In the genomic region with DNA sequence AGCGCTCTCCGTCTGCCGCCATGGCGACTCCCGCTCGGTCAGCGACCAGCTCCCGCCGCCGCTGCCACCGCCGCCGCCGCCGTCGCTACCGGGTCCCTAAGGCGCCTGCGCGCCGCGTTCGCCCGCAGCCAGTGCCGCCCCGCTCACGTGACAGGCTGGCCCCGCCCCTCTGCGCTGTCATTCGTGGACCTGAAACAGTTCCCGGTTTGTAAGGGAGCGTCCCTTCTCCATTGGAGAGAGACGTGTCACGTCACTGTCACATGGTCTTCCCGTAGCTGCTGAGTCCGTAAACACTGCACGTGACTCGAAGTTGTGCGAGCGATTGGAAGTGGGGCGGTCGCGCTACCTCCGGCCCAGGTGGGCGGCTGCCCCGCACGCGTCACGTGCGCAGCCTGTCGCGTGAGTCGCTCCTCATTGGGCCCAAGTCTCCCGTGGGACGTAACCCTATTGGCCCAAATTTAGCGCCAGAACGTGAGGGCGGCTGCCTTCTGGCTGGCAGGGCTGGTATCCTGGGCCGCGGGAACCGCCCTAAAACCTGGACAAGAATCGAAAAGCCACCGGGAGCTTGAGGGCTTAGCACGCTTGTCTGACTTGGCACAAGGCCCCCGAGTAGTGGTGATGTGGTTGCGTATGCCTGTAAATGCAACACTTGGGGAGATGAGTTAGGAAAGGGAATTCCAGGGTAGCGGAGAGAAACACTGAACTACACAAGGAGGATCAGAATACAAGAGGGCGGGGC, we compare ENCODE assay signal across 8 mouse cellular contexts. TPM values are rescaled to one million over a fixed set of nuclear protein-coding genes. Genes with fewer than 3 reads are reported as not detected.
DNase-seq lines count a peak whose midpoint lies in the region; ATAC-seq lines count a peak whose summit lies in the region.

Gene Pip4p1 (minus strand): TSS at position 103 of the 739 bp plus-strand sequence.
Gene Pnp (plus strand): TSS at position 329 of the 739 bp plus-strand sequence.

- peak; percentile 97 for ATAC-seq in heart, embryonic 13.5 days (ENCODE audit: extremely low read depth, insufficient number of reproducible peaks, low FRiP score, low TSS enrichment)
- peak; percentile 98 for ATAC-seq in liver, embryonic 12.5 days
- ATAC-seq in stomach, embryonic 15.5 days (ENCODE audit: insufficient read depth, low FRiP score, low read depth) = peak; percentile 100

- peaks cover 37% of the 10 kb centered on the region for H3K36me3 ChIP-seq in heart, embryonic 13.5 days
- H3K36me3 ChIP-seq in liver, embryonic 12.5 days = peaks cover 36% of the 10 kb centered on the region
- peaks cover 16% of the 10 kb centered on the region for H3K36me3 ChIP-seq in stomach, embryonic 15.5 days

- H3K27ac ChIP-seq in brown adipose tissue, adult 24 weeks (replicated peaks; ENCODE audit: low read depth, low read length) = peak within 1 kb of the TSS; percentile 69
- H3K27ac ChIP-seq in heart, embryonic 13.5 days (replicated peaks) = peak within 1 kb of the TSS; percentile 89
- H3K27ac ChIP-seq in liver, embryonic 12.5 days = peak within 1 kb of the TSS; percentile 94
- peak within 1 kb of the TSS; percentile 95 for H3K27ac ChIP-seq in stomach, embryonic 15.5 days

- WGBS in heart, embryonic 13.5 days = under 1% methylated on average over 67 of the region's 68 CpGs
- WGBS in liver, embryonic 12.5 days (ENCODE audit: insufficient replicate concordance) = under 1% methylated on average over 68 of the region's 68 CpGs
- WGBS in stomach, embryonic 15.5 days = under 1% methylated on average over 66 of the region's 68 CpGs

- no peaks in the 10 kb centered on the region for H3K27me3 ChIP-seq in heart, embryonic 13.5 days (replicated peaks)
- H3K27me3 ChIP-seq in liver, embryonic 12.5 days (replicated peaks) = no peaks in the 10 kb centered on the region
- H3K27me3 ChIP-seq in stomach, embryonic 15.5 days (replicated peaks) = no peaks in the 10 kb centered on the region

- no peaks in the 10 kb centered on the region for H3K4me1 ChIP-seq in brown adipose tissue, adult 24 weeks (ENCODE audit: control insufficient read depth, insufficient read depth, insufficient read length, low read length)
- H3K4me1 ChIP-seq in heart, embryonic 13.5 days = peaks cover 26% of the 10 kb centered on the region
- peaks cover 45% of the 10 kb centered on the region for H3K4me1 ChIP-seq in liver, embryonic 12.5 days
- H3K4me1 ChIP-seq in stomach, embryonic 15.5 days = peaks cover 6% of the 10 kb centered on the region; the same call in 1 of the 2 replicates

- H3K9ac ChIP-seq in heart, embryonic 13.5 days = peak within 1 kb of the TSS; percentile 99
- H3K9ac ChIP-seq in liver, embryonic 12.5 days = peak within 1 kb of the TSS; percentile 97
- peak within 1 kb of the TSS; percentile 95 for H3K9ac ChIP-seq in stomach, embryonic 15.5 days

- H3K4me3 ChIP-seq in brown adipose tissue, adult 24 weeks (ENCODE audit: insufficient read depth, low read depth, low read length) = peak within 1 kb of the TSS; percentile 80
- peak within 1 kb of the TSS; percentile 99 for H3K4me3 ChIP-seq in heart, embryonic 13.5 days
- H3K4me3 ChIP-seq in liver, embryonic 12.5 days = peak within 1 kb of the TSS; percentile 93
- peak within 1 kb of the TSS; percentile 99 for H3K4me3 ChIP-seq in stomach, embryonic 15.5 days (replicated peaks)

- no peaks in the 10 kb centered on the region for H3K9me3 ChIP-seq in heart, embryonic 13.5 days
- no peaks in the 10 kb centered on the region for H3K9me3 ChIP-seq in liver, embryonic 12.5 days (replicated peaks)
- H3K9me3 ChIP-seq in stomach, embryonic 15.5 days = no peaks in the 10 kb centered on the region

- DNase-seq in CD4-positive, CD25-positive, alpha-beta regulatory T cell, adult 2 months (ENCODE audit: low read depth, low spot score) = peak; percentile 99
- DNase-seq in fat pad, adult 2 months (ENCODE audit: extremely low read depth, low read depth, low spot score) = peak; percentile 98
- peak; percentile 100 for DNase-seq in kidney, postnatal 10 days
- DNase-seq in natural killer cell, adult 2 months (ENCODE audit: low spot score in 2 of 2) = peak; percentile 100

- peak within 1 kb of the TSS; percentile 88 for H3K4me2 ChIP-seq in heart, embryonic 13.5 days
- peak within 1 kb of the TSS; percentile 94 for H3K4me2 ChIP-seq in liver, embryonic 12.5 days
- peak within 1 kb of the TSS; percentile 84 for H3K4me2 ChIP-seq in stomach, embryonic 15.5 days

RNA-seq across cellular contexts. Expression of gene Pip4p1, which starts in this region (rescaled TPM):
- polyA plus RNA-seq in brown adipose tissue, adult 24 weeks (2012; ENCODE audit: insufficient read depth, insufficient read length, missing spikeins) = 44.2 and 46.1 TPM in 2 replicates
- 34.9 and 38.2 TPM in 2 replicates for polyA plus RNA-seq in heart, embryonic 13.5 days (2015; fragmentation: Nextera tagmentation; extraction: Ambion mirVana)
- polyA plus RNA-seq in liver, embryonic 12.5 days (2016; fragmentation: Nextera tagmentation; extraction: Ambion mirVana) = 26.1 and 30.6 TPM in 2 replicates
- polyA plus RNA-seq in stomach, embryonic 15.5 days (2015; fragmentation: Nextera tagmentation; extraction: Ambion mirVana) = 50.9 and 51.8 TPM in 2 replicates

RNA-seq across cellular contexts. Expression of gene Pnp, which starts in this region (rescaled TPM):
- polyA plus RNA-seq in brown adipose tissue, adult 24 weeks (2012; ENCODE audit: insufficient read depth, insufficient read length, missing spikeins) = 84.3 and 92.4 TPM in 2 replicates
- 36.5 and 41.3 TPM in 2 replicates for polyA plus RNA-seq in heart, embryonic 13.5 days (2015; fragmentation: Nextera tagmentation; extraction: Ambion mirVana)
- 75.0 and 76.1 TPM in 2 replicates for polyA plus RNA-seq in liver, embryonic 12.5 days (2016; fragmentation: Nextera tagmentation; extraction: Ambion mirVana)
- 73.9 and 75.7 TPM in 2 replicates for polyA plus RNA-seq in stomach, embryonic 15.5 days (2015; fragmentation: Nextera tagmentation; extraction: Ambion mirVana)

Comparison
In these comparisons a context has a peak if more than half of its experiments do, and no peak if none do; other contexts are left out.
1. Peak in every context shown above with its lines: DNase-seq, ATAC-seq, H3K4me3 ChIP-seq and H3K27ac ChIP-seq.